Mouse (Mus musculus): ENCODE data around the gene Zmiz1. TPM values are rescaled to one million over a fixed set of nuclear protein-coding genes. Genes with fewer than 3 reads are reported as not detected.

Gene Zmiz1
- polyA plus RNA-seq, 1 experiment from 2014 or later: 23.8 TPM

- Histone ChIP-seq H3K9ac (no peak overlapping the region), H3K4me2 (no peak overlapping the region), H3K36me3 (0 out of 2 replicates have a peak, but pooled peaks cover 5% of the 10 kb centered on the region), H3K27ac (no peak overlapping the region), H3K4me1 (peaks cover 50% of the 10 kb centered on the region), H3K27me3 (no peaks in the 10 kb centered on the region), H3K4me3 (no peak overlapping the region), H3K9me3 (no peaks in the 10 kb centered on the region)
- ATAC-seq (ENCODE audit: borderline replicate concordance, extremely low read depth, low FRiP score, low TSS enrichment): no peak
- 40% methylated on average over 4 of the region's 4 CpGs for WGBS
Observed at GRCm38 (mm10) chr14:25620766-25621165, 161.8 kb downstream of the Zmiz1 start.

GRCm38 (mm10) chr14:25623698-25624097, 164.7 kb downstream of the Zmiz1 start:
- 52% methylated on average over 7 of the region's 7 CpGs for WGBS

GRCm38 (mm10) chr14:25624659-25625058, 165.7 kb downstream of the Zmiz1 start:
- Histone ChIP-seq H3K9me3 (no peaks in the 10 kb centered on the region), H3K4me3 (no peak overlapping the region), H3K27me3 (no peaks in the 10 kb centered on the region), H3K4me2 (no peak overlapping the region), H3K9ac (no peak overlapping the region), H3K4me1 (peaks cover 43% of the 10 kb centered on the region), H3K36me3 (0 out of 2 replicates have a peak, but pooled peaks cover 5% of the 10 kb centered on the region), H3K27ac (no peak overlapping the region)
- WGBS: 68% methylated on average over 6 of the region's 6 CpGs
- ATAC-seq (ENCODE audit: borderline replicate concordance, extremely low read depth, low FRiP score, low TSS enrichment): no peak

More at GRCm38 (mm10) chr14:25623698-25624097, 164.7 kb downstream of the Zmiz1 start:
- peaks cover 52% of the 10 kb centered on the region for H3K4me1 ChIP-seq
- no peak overlapping the region for H3K9ac ChIP-seq
- H3K9me3 ChIP-seq: no peaks in the 10 kb centered on the region
- H3K27me3 ChIP-seq: no peaks in the 10 kb centered on the region
- no peak overlapping the region for H3K4me2 ChIP-seq
- no peak overlapping the region for H3K4me3 ChIP-seq
- peak overlapping the region; percentile 26; the same call in 1 of the 2 replicates for H3K27ac ChIP-seq
- 0 out of 2 replicates have a peak, but pooled peaks cover 5% of the 10 kb centered on the region for H3K36me3 ChIP-seq
- ATAC-seq (ENCODE audit: borderline replicate concordance, extremely low read depth, low FRiP score, low TSS enrichment): no peak

GRCm38 (mm10) chr14:25627599-25628255, 168.7 kb downstream of the Zmiz1 start:
- Histone ChIP-seq H3K9ac (no peak overlapping the region), H3K4me3 (no peak overlapping the region), H3K36me3 (0 out of 2 replicates have a peak, but pooled peaks cover 5% of the 10 kb centered on the region), H3K9me3 (no peaks in the 10 kb centered on the region), H3K4me1 (peaks cover 30% of the 10 kb centered on the region), H3K4me2 (no peak overlapping the region), H3K27ac (no peak overlapping the region), H3K27me3 (no peaks in the 10 kb centered on the region)
- WGBS: 64% methylated on average over 3 of the region's 3 CpGs
- no peak for ATAC-seq (ENCODE audit: borderline replicate concordance, extremely low read depth, low FRiP score, low TSS enrichment)

DNA sequence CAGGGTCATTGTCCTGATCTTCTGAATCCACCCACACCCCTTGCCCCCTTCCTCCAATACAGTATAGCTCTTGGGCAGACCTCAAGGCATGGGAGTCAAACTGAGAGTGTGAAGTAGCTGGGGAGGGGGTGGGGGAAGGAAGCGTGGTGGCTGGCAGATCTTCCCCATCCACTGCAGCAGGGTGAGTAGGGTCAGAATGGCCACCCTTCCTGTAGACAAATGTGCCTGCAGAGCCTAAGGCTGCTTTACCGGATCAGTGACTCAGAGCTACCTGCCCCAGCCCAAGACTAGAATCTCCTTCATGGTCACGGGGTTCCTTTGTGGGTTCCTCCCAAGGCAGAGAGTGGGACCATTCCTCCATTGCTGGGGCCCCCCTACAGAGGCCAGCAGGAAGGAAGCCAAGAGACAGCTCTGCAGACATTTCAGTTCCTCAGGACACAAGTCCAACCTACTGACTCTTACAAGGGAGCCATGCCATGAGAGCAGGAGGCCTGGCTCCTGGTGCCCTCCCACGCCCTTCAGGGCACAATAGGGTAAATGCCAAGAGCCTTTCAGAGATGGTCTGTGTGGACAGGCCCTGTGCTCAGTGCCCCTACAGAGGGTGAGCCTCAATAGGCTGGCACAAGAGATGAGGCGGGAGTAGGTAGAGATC, 169.6 kb downstream of the Zmiz1 start:
- H3K9me3 ChIP-seq: no peaks in the 10 kb centered on the region
- no peak for ATAC-seq (ENCODE audit: borderline replicate concordance, extremely low read depth, low FRiP score, low TSS enrichment)
- H3K27ac ChIP-seq: no peak overlapping the region
- no peaks in the 10 kb centered on the region for H3K27me3 ChIP-seq
- H3K4me1 ChIP-seq: peaks cover 27% of the 10 kb centered on the region
- 71% methylated on average over 5 of the region's 5 CpGs for WGBS
- no peak overlapping the region for H3K4me2 ChIP-seq
- H3K9ac ChIP-seq: no peak overlapping the region
- H3K36me3 ChIP-seq: 0 out of 2 replicates have a peak, but pooled peaks cover 5% of the 10 kb centered on the region
- H3K4me3 ChIP-seq: no peak overlapping the region

DNA sequence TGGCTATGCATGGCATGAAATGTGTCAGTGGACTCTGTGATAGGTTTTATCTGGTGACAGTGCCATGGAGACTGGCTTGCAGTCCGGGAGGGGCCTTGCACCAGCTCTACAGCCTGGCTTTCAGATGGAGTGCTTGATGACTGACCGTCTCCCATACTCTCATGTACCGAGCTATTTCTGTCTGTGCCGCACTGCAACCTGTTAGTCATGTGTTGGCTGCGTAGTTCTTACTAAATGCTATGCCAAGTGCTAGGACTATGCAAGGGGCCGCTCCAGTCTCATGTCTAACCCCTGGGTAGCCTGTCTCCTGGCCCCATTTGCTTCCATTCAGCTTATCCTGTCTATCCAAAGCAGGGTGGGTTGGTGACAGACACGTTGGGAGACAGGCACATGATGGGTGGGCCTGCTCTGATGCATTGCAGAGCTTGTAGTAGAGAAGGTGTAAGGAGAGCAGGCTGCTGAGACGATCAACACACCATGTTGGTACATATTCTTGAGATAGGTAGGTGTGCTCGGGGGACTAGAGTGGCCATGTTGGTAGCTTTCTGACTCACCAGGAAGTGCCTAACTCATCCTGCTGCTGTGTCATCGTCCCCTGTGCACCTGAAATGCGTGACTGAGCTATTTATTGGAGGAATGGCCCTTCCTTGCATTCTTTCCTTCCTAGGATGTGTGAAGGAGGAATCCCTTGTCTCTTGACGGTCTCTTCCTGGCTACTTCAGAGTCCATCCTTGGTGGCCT, 171.1 kb downstream of the Zmiz1 start:
- no peaks in the 10 kb centered on the region for H3K9me3 ChIP-seq
- no peaks in the 10 kb centered on the region for H3K36me3 ChIP-seq
- H3K4me1 ChIP-seq: peaks cover 25% of the 10 kb centered on the region; the same call in 1 of the 2 replicates
- no peak overlapping the region for H3K4me3 ChIP-seq
- no peaks in the 10 kb centered on the region for H3K27me3 ChIP-seq
- 77% methylated on average over 12 of the region's 12 CpGs for WGBS
- H3K4me2 ChIP-seq: no peak overlapping the region
- H3K27ac ChIP-seq: no peak overlapping the region
- H3K9ac ChIP-seq: no peak overlapping the region
- ATAC-seq (ENCODE audit: borderline replicate concordance, extremely low read depth, low FRiP score, low TSS enrichment): no peak

DNA sequence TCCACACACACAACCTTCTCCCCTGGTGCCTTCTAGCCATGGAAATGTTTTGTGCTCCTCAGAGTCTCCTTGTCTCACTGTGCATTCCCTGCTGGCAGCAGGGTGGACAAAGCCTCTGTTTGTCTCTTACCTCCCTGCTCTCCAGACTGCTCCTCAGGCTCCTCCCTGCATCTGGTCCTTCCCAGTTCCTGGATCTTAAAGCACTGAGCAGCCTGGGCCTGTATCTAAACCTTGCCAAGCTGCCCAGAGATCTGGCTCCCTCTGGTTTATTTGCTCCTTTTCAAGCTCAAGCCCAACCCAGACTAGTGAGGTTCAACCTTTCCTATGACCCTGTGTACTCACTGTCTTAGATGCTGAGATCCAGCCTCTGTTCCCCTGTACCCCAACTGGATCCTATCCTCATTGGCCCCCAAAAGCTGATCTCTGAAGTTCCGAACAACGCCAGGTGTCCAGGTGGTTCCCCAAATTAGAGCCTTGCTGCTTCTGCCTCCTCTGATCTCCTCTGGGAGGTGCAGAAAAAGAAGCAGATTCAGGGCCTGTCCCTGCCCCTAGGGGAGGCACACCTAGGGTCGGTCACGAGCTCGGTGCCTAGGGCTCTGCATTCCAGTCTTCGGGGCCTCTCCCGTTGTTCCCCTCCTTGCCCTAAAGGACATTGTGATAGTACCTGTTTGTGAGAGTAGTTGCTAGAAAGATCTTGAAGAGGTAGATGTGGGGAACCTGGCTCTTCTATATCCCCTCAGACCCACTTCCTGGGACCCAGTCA, 171.8 kb downstream of the Zmiz1 start:
- Histone ChIP-seq H3K36me3 (peaks cover 2% of the 10 kb centered on the region; the same call in 1 of the 2 replicates), H3K4me3 (no peak overlapping the region), H3K9ac (no peak overlapping the region), H3K27me3 (no peaks in the 10 kb centered on the region), H3K27ac (no peak overlapping the region), H3K4me2 (no peak overlapping the region), H3K9me3 (no peaks in the 10 kb centered on the region), H3K4me1 (peaks cover 22% of the 10 kb centered on the region; the same call in 1 of the 2 replicates)
- 89% methylated on average over 7 of the region's 7 CpGs for WGBS
- ATAC-seq (ENCODE audit: borderline replicate concordance, extremely low read depth, low FRiP score, low TSS enrichment): no peak

DNA sequence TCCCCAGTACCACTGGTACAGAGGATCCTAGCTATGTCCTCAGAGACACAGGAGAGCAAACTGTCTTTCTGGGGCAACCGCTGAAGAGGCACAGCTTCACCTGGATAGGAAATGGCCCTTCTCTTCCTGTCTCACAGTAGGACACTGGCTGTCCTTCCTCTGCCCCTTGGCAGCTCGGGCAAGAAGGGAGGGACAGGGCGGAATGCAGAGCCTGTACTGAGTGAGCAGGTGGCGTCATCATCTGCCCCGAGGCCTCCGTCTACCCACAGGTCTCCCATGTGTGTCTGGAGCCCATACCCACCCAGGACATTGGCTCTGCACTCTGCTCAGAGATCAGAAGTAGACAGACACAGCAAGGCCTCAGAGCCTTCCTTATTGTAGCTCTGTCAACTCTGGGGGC, 172.5 kb downstream of the Zmiz1 start:
- Histone ChIP-seq H3K27me3 (no peaks in the 10 kb centered on the region), H3K4me3 (no peak overlapping the region), H3K9ac (no peak overlapping the region), H3K9me3 (no peaks in the 10 kb centered on the region), H3K36me3 (peaks cover 7% of the 10 kb centered on the region), H3K27ac (no peak overlapping the region), H3K4me2 (no peak overlapping the region), H3K4me1 (peaks cover 19% of the 10 kb centered on the region; the same call in 1 of the 2 replicates)
- WGBS: 78% methylated on average over 6 of the region's 6 CpGs
- no peak for ATAC-seq (ENCODE audit: borderline replicate concordance, extremely low read depth, low FRiP score, low TSS enrichment)

GRCm38 (mm10) chr14:25633539-25634300, 174.7 kb downstream of the Zmiz1 start:
- Histone ChIP-seq H3K27ac (no peak overlapping the region), H3K9ac (no peak overlapping the region), H3K4me1 (peaks cover 16% of the 10 kb centered on the region; the same call in 1 of the 2 replicates), H3K27me3 (no peaks in the 10 kb centered on the region), H3K36me3 (peaks cover 26% of the 10 kb centered on the region), H3K4me3 (no peak overlapping the region), H3K9me3 (no peaks in the 10 kb centered on the region), H3K4me2 (no peak overlapping the region)
- WGBS: 78% methylated on average over 14 of the region's 14 CpGs
- no peak for ATAC-seq (ENCODE audit: borderline replicate concordance, extremely low read depth, low FRiP score, low TSS enrichment)

DNA sequence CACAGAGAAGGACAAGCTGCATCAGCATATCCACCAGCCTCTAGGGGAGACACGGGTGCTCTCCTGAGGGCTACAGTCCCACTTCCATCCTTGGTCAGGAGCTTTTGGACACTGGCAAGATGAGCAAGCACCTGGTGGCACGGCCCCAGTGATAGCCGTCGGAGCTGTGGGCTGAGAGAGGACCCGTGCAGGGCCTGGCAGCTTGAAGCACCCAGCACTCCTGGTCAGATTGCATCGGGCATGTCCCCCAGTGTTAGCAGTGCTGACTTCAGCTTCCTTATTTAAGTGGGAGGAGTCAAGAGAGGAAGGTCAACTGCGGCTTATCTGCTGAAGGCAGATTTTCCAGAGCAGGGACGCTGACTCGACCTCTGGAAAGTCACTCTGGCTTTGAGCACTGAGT, 175.3 kb downstream of the Zmiz1 start:
- H3K4me3 ChIP-seq: no peak overlapping the region
- peaks cover 16% of the 10 kb centered on the region; the same call in 1 of the 2 replicates for H3K4me1 ChIP-seq
- H3K27me3 ChIP-seq: no peaks in the 10 kb centered on the region
- H3K36me3 ChIP-seq: peaks cover 26% of the 10 kb centered on the region
- no peak for ATAC-seq (ENCODE audit: borderline replicate concordance, extremely low read depth, low FRiP score, low TSS enrichment)
- H3K4me2 ChIP-seq: no peak overlapping the region
- 32% methylated on average over 9 of the region's 9 CpGs for WGBS
- no peak overlapping the region for H3K27ac ChIP-seq
- no peak overlapping the region for H3K9ac ChIP-seq
- H3K9me3 ChIP-seq: no peaks in the 10 kb centered on the region

GRCm38 (mm10) chr14:25635746-25636145, 176.8 kb downstream of the Zmiz1 start:
- no peak overlapping the region for H3K27ac ChIP-seq
- peaks cover 9% of the 10 kb centered on the region; the same call in 1 of the 2 replicates for H3K4me1 ChIP-seq
- no peak overlapping the region for H3K4me2 ChIP-seq
- H3K4me3 ChIP-seq: no peak overlapping the region
- no peaks in the 10 kb centered on the region for H3K9me3 ChIP-seq
- WGBS: 72% methylated on average over 12 of the region's 12 CpGs
- no peak for ATAC-seq (ENCODE audit: borderline replicate concordance, extremely low read depth, low FRiP score, low TSS enrichment)
- no peak overlapping the region for H3K9ac ChIP-seq
- peaks cover 26% of the 10 kb centered on the region for H3K36me3 ChIP-seq
- H3K27me3 ChIP-seq: no peaks in the 10 kb centered on the region

Measured in lung, embryonic 15.5 days (tissue).